Mouse (Mus musculus): Measurements from ENCODE around the gene 2210408I21Rik. TPM values are rescaled to one million over a fixed set of nuclear protein-coding genes. Genes with fewer than 3 reads are reported as not detected.
"Not testable (repeated sequence)": the region's sequence is repeated elsewhere in the genome, so short reads cannot be mapped to it uniquely, and the experiment has no call there.

Gene 2210408I21Rik
- 6.1 and 6.3 TPM in 2 replicates for polyA plus RNA-seq (2014; fragmentation: Nextera tagmentation; extraction: Ambion mirVana)

- WGBS, result under 1% methylated on average over 65 of the region's 65 CpGs
- peak; percentile 96 for ATAC-seq (ENCODE audit: insufficient number of reproducible peaks, insufficient read depth, low FRiP score, low read depth)
- no peaks in the 10 kb centered on the region for H3K27me3 ChIP-seq (ENCODE audit: control insufficient read depth, insufficient read depth, low read length)
- H3K4me1 ChIP-seq (ENCODE audit: control insufficient read depth in 2 of 2, insufficient read depth in 2 of 2, low read length in 2 of 2), result peaks cover 0 to 11% of the 10 kb centered on the region in 2 experiments; a peak in 2 of 4 replicates
- H3K4me3 ChIP-seq (ENCODE audit: control insufficient read depth in 1 of 2, insufficient read depth in 1 of 2, low read depth in 1 of 2, low read length in 2 of 2), result peak within 1 kb of the TSS; percentile 66 to 99
- H3K9ac ChIP-seq (ENCODE audit: low read length), result peak within 1 kb of the TSS; percentile 92
- H3K27ac ChIP-seq (replicated peaks in 1 of 2; ENCODE audit: control insufficient read depth in 1 of 2, insufficient read depth in 1 of 2, low read depth in 2 of 2, low read length in 2 of 2), result peak within 1 kb of the TSS; percentile 66 to 89
- H3K4me2 ChIP-seq (ENCODE audit: low read length), result peak within 1 kb of the TSS; percentile 73
- no peaks in the 10 kb centered on the region for H3K9me3 ChIP-seq (ENCODE audit: control insufficient read depth, low read length)
- H3K36me3 ChIP-seq (ENCODE audit: control insufficient read depth, insufficient read depth, low read length), result no peaks in the 10 kb centered on the region
These were observed at the start of gene 2210408I21Rik, which contains the start of gene Slf1 for GRCm38 (mm10) chr13:77134931-77135620. Gene 2210408I21Rik (plus strand): TSS chr13:77135540. Gene Slf1 (minus strand): TSS chr13:77135473.

GRCm38 (mm10) chr13:77092876-77093275 lies 42.5 kb upstream of the 2210408I21Rik start:
- H3K9me3 ChIP-seq (ENCODE audit: control insufficient read depth, low read length); ATAC-seq (ENCODE audit: insufficient number of reproducible peaks, insufficient read depth, low FRiP score, low read depth); H3K36me3 ChIP-seq (ENCODE audit: control insufficient read depth, insufficient read depth, low read length); H3K4me2 ChIP-seq (ENCODE audit: low read length); H3K4me3 ChIP-seq (ENCODE audit: control insufficient read depth in 1 of 2, insufficient read depth in 1 of 2, low read depth in 1 of 2, low read length in 2 of 2); H3K27ac ChIP-seq (replicated peaks in 1 of 2; ENCODE audit: control insufficient read depth in 1 of 2, insufficient read depth in 1 of 2, low read depth in 2 of 2, low read length in 2 of 2); H3K4me1 ChIP-seq (ENCODE audit: control insufficient read depth in 2 of 2, insufficient read depth in 2 of 2, low read length in 2 of 2); H3K9ac ChIP-seq (ENCODE audit: low read length); H3K27me3 ChIP-seq (ENCODE audit: control insufficient read depth, insufficient read depth, low read length): not testable (repeated sequence)
- WGBS, result 100% methylated on average over 1 of the region's 1 CpGs

GRCm38 (mm10) chr13:77107734-77108133 lies 27.6 kb upstream of the 2210408I21Rik start:
- no peaks in the 10 kb centered on the region for H3K9me3 ChIP-seq (ENCODE audit: control insufficient read depth, low read length)
- H3K9ac ChIP-seq (ENCODE audit: low read length), result no peak overlapping the region
- ATAC-seq (ENCODE audit: insufficient number of reproducible peaks, insufficient read depth, low FRiP score, low read depth), result no peak
- no peak overlapping the region for H3K4me3 ChIP-seq (ENCODE audit: control insufficient read depth in 1 of 2, insufficient read depth in 1 of 2, low read depth in 1 of 2, low read length in 2 of 2)
- no peaks in the 10 kb centered on the region for H3K27me3 ChIP-seq (ENCODE audit: control insufficient read depth, insufficient read depth, low read length)
- H3K36me3 ChIP-seq (ENCODE audit: control insufficient read depth, insufficient read depth, low read length), result peaks cover 19% of the 10 kb centered on the region; the same call in 1 of the 2 replicates
- H3K27ac ChIP-seq (replicated peaks in 1 of 2; ENCODE audit: control insufficient read depth in 1 of 2, insufficient read depth in 1 of 2, low read depth in 2 of 2, low read length in 2 of 2), result no peak overlapping the region
- no peak overlapping the region for H3K4me2 ChIP-seq (ENCODE audit: low read length)
- H3K4me1 ChIP-seq (ENCODE audit: control insufficient read depth in 2 of 2, insufficient read depth in 2 of 2, low read length in 2 of 2), result no peaks in the 10 kb centered on the region

GRCm38 (mm10) chr13:77118695-77119094 lies 16.6 kb upstream of the 2210408I21Rik start:
- WGBS, result 92% methylated on average over 4 of the region's 4 CpGs

GRCm38 (mm10) chr13:77125159-77125558 lies 10.2 kb upstream of the 2210408I21Rik start:
- Histone ChIP-seq H3K9ac (ENCODE audit: low read length) (no peak overlapping the region), H3K27me3 (ENCODE audit: control insufficient read depth, insufficient read depth, low read length) (no peaks in the 10 kb centered on the region), H3K4me3 (ENCODE audit: control insufficient read depth in 1 of 2, insufficient read depth in 1 of 2, low read depth in 1 of 2, low read length in 2 of 2) (no peak overlapping the region), H3K27ac (replicated peaks in 1 of 2; ENCODE audit: control insufficient read depth in 1 of 2, insufficient read depth in 1 of 2, low read depth in 2 of 2, low read length in 2 of 2) (no peak overlapping the region), H3K36me3 (ENCODE audit: control insufficient read depth, insufficient read depth, low read length) (peaks cover 10% of the 10 kb centered on the region; the same call in 1 of the 2 replicates), H3K4me2 (ENCODE audit: low read length) (no peak overlapping the region), H3K9me3 (ENCODE audit: control insufficient read depth, low read length) (no peaks in the 10 kb centered on the region), H3K4me1 (ENCODE audit: control insufficient read depth in 2 of 2, insufficient read depth in 2 of 2, low read length in 2 of 2) (no peaks in the 10 kb centered on the region)
- WGBS, result 93% methylated on average over 3 of the region's 3 CpGs
- no peak for ATAC-seq (ENCODE audit: insufficient number of reproducible peaks, insufficient read depth, low FRiP score, low read depth)

More at GRCm38 (mm10) chr13:77118695-77119094, 16.6 kb upstream of the 2210408I21Rik start:
- Histone ChIP-seq H3K36me3 (ENCODE audit: control insufficient read depth, insufficient read depth, low read length) (no peaks in the 10 kb centered on the region), H3K27ac (replicated peaks in 1 of 2; ENCODE audit: control insufficient read depth in 1 of 2, insufficient read depth in 1 of 2, low read depth in 2 of 2, low read length in 2 of 2) (no peak overlapping the region), H3K4me3 (ENCODE audit: control insufficient read depth in 1 of 2, insufficient read depth in 1 of 2, low read depth in 1 of 2, low read length in 2 of 2) (no peak overlapping the region), H3K27me3 (ENCODE audit: control insufficient read depth, insufficient read depth, low read length) (no peaks in the 10 kb centered on the region), H3K4me2 (ENCODE audit: low read length) (no peak overlapping the region), H3K9ac (ENCODE audit: low read length) (no peak overlapping the region), H3K4me1 (ENCODE audit: control insufficient read depth in 2 of 2, insufficient read depth in 2 of 2, low read length in 2 of 2) (no peaks in the 10 kb centered on the region), H3K9me3 (ENCODE audit: control insufficient read depth, low read length) (no peaks in the 10 kb centered on the region)
- ATAC-seq (ENCODE audit: insufficient number of reproducible peaks, insufficient read depth, low FRiP score, low read depth), result no peak

GRCm38 (mm10) chr13:77128240-77128639 lies 7.1 kb upstream of the 2210408I21Rik start:
- H3K27ac ChIP-seq (replicated peaks in 1 of 2; ENCODE audit: control insufficient read depth in 1 of 2, insufficient read depth in 1 of 2, low read depth in 2 of 2, low read length in 2 of 2), result no peak overlapping the region
- H3K4me3 ChIP-seq (ENCODE audit: control insufficient read depth in 1 of 2, insufficient read depth in 1 of 2, low read depth in 1 of 2, low read length in 2 of 2), result no peak overlapping the region
- no peaks in the 10 kb centered on the region for H3K4me1 ChIP-seq (ENCODE audit: control insufficient read depth in 2 of 2, insufficient read depth in 2 of 2, low read length in 2 of 2)
- H3K36me3 ChIP-seq (ENCODE audit: control insufficient read depth, insufficient read depth, low read length), result peaks cover 10% of the 10 kb centered on the region; the same call in 1 of the 2 replicates
- ATAC-seq (ENCODE audit: insufficient number of reproducible peaks, insufficient read depth, low FRiP score, low read depth), result no peak
- no peaks in the 10 kb centered on the region for H3K27me3 ChIP-seq (ENCODE audit: control insufficient read depth, insufficient read depth, low read length)
- H3K4me2 ChIP-seq (ENCODE audit: low read length), result no peak overlapping the region
- no peaks in the 10 kb centered on the region for H3K9me3 ChIP-seq (ENCODE audit: control insufficient read depth, low read length)
- no peak overlapping the region for H3K9ac ChIP-seq (ENCODE audit: low read length)
- 91% methylated on average over 2 of the region's 2 CpGs for WGBS

- Histone ChIP-seq H3K4me2 (ENCODE audit: low read length) (no peak overlapping the region), H3K27ac (replicated peaks in 1 of 2; ENCODE audit: control insufficient read depth in 1 of 2, insufficient read depth in 1 of 2, low read depth in 2 of 2, low read length in 2 of 2) (no peak overlapping the region), H3K4me1 (ENCODE audit: control insufficient read depth in 2 of 2, insufficient read depth in 2 of 2, low read length in 2 of 2) (peaks cover 0 to 9% of the 10 kb centered on the region in 2 experiments; a peak in 2 of 4 replicates), H3K4me3 (ENCODE audit: control insufficient read depth in 1 of 2, insufficient read depth in 1 of 2, low read depth in 1 of 2, low read length in 2 of 2) (no peak overlapping the region), H3K9ac (ENCODE audit: low read length) (no peak overlapping the region), H3K36me3 (ENCODE audit: control insufficient read depth, insufficient read depth, low read length) (no peaks in the 10 kb centered on the region), H3K9me3 (ENCODE audit: control insufficient read depth, low read length) (no peaks in the 10 kb centered on the region), H3K27me3 (ENCODE audit: control insufficient read depth, insufficient read depth, low read length) (no peaks in the 10 kb centered on the region)
- no peak for ATAC-seq (ENCODE audit: insufficient number of reproducible peaks, insufficient read depth, low FRiP score, low read depth)
- 41% methylated on average over 2 of the region's 2 CpGs for WGBS
These were observed 4.2 kb upstream of the 2210408I21Rik start for GRCm38 (mm10) chr13:77131132-77131531.

Measured in heart, embryonic 14.5 days (tissue).